Mouse (Mus musculus) E14TG2a.4 (cell line): ENCODE measurements at regions not wholly inside any gene's neighbourhood (a gene's known extent, or its start where the extent isn't known, plus 50 kb on each side); places are given as distances from the start of the nearest gene placed in this dataset.

ENCODE experiments used
- H3K27me3 ChIP-seq: 2 replicates; pipeline ENCODE4 v1.6.1; 2014; ENCODE audit warnings: low read length, control low read depth; ENCODE audit not compliant: insufficient read depth
- H3K36me3 ChIP-seq: 2 replicates; pipeline ENCODE4 v1.6.1; 2014; ENCODE audit warnings: low read length, control low read depth; ENCODE audit not compliant: insufficient read depth
- H3K4me1 ChIP-seq: replicated peaks from 2 replicates; pipeline ENCODE4 v1.6.1; 2014; ENCODE audit warnings: low read depth, low read length, control low read depth
- H3K4me3 ChIP-seq: replicated peaks from 2 replicates; pipeline ENCODE4 v1.5.1; 2014; ENCODE audit warnings: mild to moderate bottlenecking, low read length
- H3K9me3 ChIP-seq: 2 replicates; pipeline ENCODE4 v1.6.1; 2014; ENCODE audit warnings: low read length, control low read depth
- CTCF ChIP-seq: conservative IDR thresholded peaks from 2 replicates; pipeline ENCODE4 v1.5.1; 2014; ENCODE audit warnings: low read length
- NANOG ChIP-seq: IDR thresholded peaks from 2 replicates; pipeline ENCODE4 v1.6.1; 2014; ENCODE audit warnings: borderline replicate concordance, low read length, mixed read lengths
- POU5F1 ChIP-seq: IDR thresholded peaks from 2 replicates; pipeline ENCODE4 v1.6.1; 2014; ENCODE audit warnings: low read length, borderline replicate concordance

DNA sequence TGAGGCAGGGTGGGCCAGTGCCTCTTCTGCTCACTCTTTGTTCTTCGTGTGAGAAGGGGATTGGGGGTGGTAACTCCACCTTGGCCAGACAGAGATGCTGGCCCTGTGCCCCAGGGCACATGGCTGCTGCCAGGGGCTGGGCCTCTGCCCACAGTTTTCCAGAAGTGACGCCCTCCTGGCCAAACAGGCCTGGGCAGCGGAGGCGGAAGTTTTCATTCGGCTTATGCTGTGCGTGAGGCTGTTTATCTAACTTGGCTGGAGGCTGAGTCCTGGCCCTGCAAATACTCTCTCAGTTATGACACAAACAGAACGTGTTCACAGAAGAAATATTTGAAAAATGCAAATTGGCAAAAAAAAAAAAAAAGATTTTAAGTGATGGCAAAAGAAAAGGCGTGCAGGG lies 97.3 kb upstream of the Ptpn1 start:
- H3K4me3 ChIP-seq = no peak overlapping the region
- no peak for TF ChIP-seq NANOG
- no peak for TF ChIP-seq POU5F1
- TF ChIP-seq CTCF = no peak
- H3K36me3 ChIP-seq = no peaks in the 10 kb centered on the region
- H3K4me1 ChIP-seq = peaks cover 8% of the 10 kb centered on the region
- H3K27me3 ChIP-seq = peaks cover 6% of the 10 kb centered on the region
- H3K9me3 ChIP-seq = peaks cover 7% of the 10 kb centered on the region; the same call in 1 of the 2 replicates

- H3K4me3 ChIP-seq = no peak overlapping the region
- peaks cover 7% of the 10 kb centered on the region; the same call in 1 of the 2 replicates for H3K9me3 ChIP-seq
- no peak for TF ChIP-seq CTCF
- TF ChIP-seq NANOG = no peak
- TF ChIP-seq POU5F1 = no peak
- H3K27me3 ChIP-seq = peaks cover 6% of the 10 kb centered on the region
- H3K4me1 ChIP-seq = peaks cover 8% of the 10 kb centered on the region
- H3K36me3 ChIP-seq = no peaks in the 10 kb centered on the region
Observed at GRCm38 (mm10) chr2:167833290-167833953, 98.4 kb upstream of the Ptpn1 start.

DNA sequence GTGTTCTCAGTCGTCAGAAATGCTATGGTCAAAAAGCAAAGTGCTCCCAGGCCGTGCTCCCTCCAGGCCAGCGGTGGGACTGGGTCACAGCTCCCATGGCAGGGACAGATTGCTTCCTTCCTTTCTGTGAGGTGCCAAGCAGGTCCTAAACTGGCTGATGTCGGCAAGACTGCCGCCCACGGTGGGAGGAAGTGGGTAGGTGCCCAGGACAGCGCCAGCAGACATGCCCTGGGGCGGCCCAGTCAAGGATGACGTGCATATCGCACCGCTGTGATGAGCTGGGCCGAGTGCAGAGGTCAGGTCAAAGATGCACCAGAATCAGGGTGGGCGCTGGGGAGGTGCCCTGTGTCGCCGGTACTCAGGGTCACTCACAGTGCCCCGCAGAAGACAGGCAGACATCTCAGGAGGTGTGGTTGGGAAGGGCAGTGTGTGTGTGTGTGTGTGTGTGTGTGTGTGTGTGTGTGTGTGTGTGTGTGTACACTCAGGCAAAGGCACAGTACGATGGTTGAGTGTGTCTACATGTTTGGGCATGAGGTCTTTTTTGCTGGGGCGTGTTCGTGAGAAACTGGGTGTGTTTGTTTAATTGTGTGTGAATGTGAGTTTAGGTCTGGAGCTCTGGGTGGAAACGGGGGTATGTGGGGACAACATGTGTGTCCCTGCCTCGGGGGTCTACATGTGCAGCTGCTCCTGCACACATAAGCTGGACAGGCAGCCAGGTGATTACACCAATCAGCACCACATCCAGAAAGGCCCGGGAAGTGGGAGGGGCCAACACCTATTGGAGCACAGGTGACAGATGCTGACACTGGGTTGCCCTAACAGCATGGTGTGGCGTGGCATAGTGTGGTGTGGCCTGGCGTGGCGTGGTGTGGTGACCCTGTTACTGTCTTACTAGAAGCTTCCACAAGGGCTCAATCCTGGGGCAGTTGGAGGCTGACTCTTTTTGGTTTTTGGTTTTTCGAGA lies 100.5 kb upstream of the Ptpn1 start:
- no peaks in the 10 kb centered on the region for H3K36me3 ChIP-seq
- TF ChIP-seq POU5F1 = no peak
- no peak for TF ChIP-seq NANOG
- TF ChIP-seq CTCF = no peak
- H3K9me3 ChIP-seq = peaks cover 7% of the 10 kb centered on the region; the same call in 1 of the 2 replicates
- peak overlapping the region; percentile 57 for H3K4me3 ChIP-seq
- H3K4me1 ChIP-seq = peaks cover 8% of the 10 kb centered on the region
- H3K27me3 ChIP-seq = peaks cover 6% of the 10 kb centered on the region

DNA sequence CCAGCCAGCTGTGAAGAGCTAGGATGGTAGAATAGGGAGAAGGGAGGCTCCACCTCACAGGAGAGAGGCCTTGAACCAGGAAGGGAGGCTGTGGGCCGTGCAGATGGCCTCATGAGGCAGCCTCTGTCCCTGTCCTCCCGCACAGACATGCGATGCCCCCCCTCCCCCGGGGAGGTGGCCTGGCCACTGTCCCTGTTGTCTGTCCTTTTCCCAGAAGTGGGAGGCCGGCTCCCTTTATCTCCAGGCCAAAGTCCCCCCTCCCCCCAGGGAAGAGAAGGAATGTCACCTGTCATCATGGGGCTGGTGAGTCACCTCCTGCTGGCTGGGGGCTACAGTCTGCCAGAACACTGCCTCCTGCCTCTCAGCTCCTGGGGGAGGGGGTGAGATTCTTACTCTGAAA lies 103.6 kb upstream of the Ptpn1 start:
- Histone ChIP-seq H3K9me3 (no peaks in the 10 kb centered on the region), H3K36me3 (no peaks in the 10 kb centered on the region), H3K27me3 (0 out of 2 replicates have a peak, but pooled peaks cover 3% of the 10 kb centered on the region), H3K4me1 (peaks cover 15% of the 10 kb centered on the region), H3K4me3 (no peak overlapping the region)
- TF ChIP-seq NANOG = no peak
- no peak for TF ChIP-seq POU5F1
- TF ChIP-seq CTCF = no peak

DNA sequence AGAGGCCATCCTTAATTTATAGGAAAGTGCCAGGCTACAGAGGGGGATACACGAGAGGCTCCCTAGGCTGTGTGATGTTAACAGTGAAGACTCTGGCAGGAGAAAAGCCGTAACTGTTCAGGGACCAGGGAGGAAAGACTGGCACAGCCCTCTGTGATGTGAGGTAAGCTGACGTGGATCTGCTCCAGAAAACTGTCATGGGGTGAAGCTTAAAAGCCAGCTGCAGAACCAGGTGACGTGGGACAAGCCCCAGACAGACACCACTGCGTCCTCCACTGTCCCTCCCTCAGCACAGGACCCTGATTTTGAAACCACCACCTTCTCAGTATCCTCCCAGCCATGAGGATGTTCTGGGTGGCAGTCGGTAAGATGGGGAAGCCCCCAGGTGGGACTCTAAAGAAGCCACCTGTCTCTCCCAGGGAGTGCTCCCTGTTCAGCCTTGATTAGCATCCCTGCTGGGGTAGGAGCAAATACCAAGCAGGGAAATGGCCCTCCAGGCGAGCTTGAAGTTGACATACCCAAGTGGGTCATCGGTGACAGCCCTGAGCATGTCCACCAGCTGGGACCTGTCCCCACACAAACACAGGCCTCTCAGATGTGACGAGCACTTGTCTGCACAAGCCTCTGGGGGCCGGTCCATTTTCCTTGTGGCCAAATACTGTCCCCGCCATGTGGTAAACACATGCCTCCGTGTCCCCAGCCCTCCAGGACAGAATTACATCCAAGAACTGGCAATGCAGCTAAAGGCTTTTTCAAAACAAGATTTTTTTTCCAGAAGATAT lies 104.7 kb upstream of the Ptpn1 start:
- TF ChIP-seq POU5F1 (no peak), CTCF (no peak), NANOG (no peak)
- H3K9me3 ChIP-seq = no peaks in the 10 kb centered on the region

DNA sequence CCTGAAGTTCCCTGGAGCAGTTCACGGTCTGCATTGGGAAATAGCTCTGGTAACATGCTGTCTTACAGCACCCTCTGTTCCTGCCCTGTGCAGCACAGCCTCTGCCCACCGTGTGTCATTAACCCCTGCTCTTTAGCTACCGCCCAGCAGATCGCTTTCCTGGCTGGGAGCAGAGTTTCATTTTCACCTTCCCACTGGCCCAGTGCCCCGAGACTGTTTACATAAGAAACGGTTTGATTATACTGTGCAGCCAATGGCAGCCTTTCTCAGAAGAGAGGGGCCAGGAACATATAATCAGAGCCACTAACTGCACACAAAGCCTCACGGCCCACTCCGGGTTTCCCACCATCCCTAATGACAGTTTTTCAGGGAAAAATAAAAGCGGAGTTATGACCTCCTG lies 108.3 kb upstream of the Ptpn1 start:
- H3K27me3 ChIP-seq = peaks cover 14% of the 10 kb centered on the region; the same call in 1 of the 2 replicates
- no peaks in the 10 kb centered on the region for H3K9me3 ChIP-seq
- no peaks in the 10 kb centered on the region for H3K36me3 ChIP-seq
- no peak overlapping the region for H3K4me3 ChIP-seq
- H3K4me1 ChIP-seq = peaks cover 7% of the 10 kb centered on the region; the same call in 1 of the 2 replicates
- no peak for TF ChIP-seq CTCF

More for the DNA sequence above, 104.7 kb upstream of the Ptpn1 start:
- Histone ChIP-seq H3K36me3 (no peaks in the 10 kb centered on the region), H3K4me3 (no peak overlapping the region), H3K4me1 (peaks cover 15% of the 10 kb centered on the region), H3K27me3 (no peaks in the 10 kb centered on the region)

DNA sequence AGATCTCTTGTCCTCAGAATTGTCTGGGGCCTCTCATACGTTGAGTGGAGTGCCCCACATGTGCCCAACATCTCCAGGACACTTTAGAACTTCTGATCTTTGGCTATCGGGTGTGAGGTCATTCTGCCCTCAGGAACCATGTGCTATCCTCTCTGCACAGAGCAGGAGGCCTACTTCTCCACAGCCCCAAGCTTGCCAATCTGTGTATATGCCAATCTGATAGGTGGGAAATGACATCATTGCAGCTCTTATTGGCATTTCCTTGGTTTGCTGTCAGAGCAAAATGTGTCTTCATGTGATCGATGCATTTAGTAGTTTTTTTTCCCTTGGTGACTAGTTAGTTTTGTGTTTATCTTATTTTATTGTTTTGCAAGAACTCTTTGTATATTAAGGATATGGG lies 108.8 kb upstream of the Ptpn1 start:
- Histone ChIP-seq H3K36me3 (no peaks in the 10 kb centered on the region), H3K4me3 (no peak overlapping the region), H3K9me3 (no peaks in the 10 kb centered on the region), H3K27me3 (peaks cover 14% of the 10 kb centered on the region; the same call in 1 of the 2 replicates), H3K4me1 (peaks cover 7% of the 10 kb centered on the region; the same call in 1 of the 2 replicates)
- TF ChIP-seq POU5F1 (no peak), NANOG (no peak), CTCF (no peak)

DNA sequence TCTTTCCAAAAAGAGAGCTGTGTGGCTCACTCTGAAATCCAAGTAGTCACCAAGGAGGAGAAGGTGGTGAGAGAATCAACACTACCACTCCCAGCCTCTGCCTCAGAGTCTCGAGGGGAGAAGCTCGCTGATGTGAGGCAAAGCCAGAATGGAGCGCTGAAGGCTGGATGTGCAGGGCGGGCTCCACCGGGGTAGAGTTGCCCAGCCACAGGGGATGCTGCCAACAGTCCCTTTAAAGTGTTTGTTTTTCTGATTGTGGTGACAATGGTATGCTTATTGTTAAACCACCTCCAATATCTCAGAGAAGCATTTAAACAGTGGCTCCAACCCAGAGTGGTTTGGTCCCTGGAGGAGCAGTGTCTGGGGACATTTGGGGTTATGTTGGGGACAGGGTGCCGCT lies 110.7 kb upstream of the Ptpn1 start:
- peaks cover 14% of the 10 kb centered on the region; the same call in 1 of the 2 replicates for H3K27me3 ChIP-seq
- no peak overlapping the region for H3K4me3 ChIP-seq
- no peaks in the 10 kb centered on the region for H3K9me3 ChIP-seq
- peaks cover 8% of the 10 kb centered on the region for H3K4me1 ChIP-seq
- TF ChIP-seq CTCF = no peak
- no peak for TF ChIP-seq POU5F1
- no peak for TF ChIP-seq NANOG
- H3K36me3 ChIP-seq = no peaks in the 10 kb centered on the region
